ENCODE assay signal across 9 mouse cellular contexts in the genomic region with DNA sequence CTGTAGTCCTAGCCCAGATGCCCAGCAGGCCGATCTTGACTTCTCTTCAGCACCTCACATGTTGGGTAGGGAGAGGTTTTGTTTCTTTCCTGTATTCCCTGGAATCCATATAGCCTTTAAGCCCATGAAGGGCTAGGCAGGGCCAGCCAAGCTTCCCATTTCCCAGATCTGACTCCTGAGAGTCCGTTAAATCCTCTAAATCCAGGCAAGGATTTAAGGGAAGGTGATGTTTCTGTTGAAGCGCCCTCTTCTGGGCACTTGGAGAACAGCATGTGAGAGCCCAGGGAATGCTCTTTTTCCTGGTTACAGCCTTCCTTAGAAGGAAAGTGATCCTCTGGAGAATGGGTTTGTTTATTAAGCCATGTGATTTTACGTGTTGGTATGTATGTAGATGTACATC. TPM values are rescaled to one million over a fixed set of nuclear protein-coding genes. Genes with fewer than 3 reads are reported as not detected.
A peak's percentile ranks its signal among the peaks of the same experiment; 100 is the strongest.
DNase-seq lines count a peak whose midpoint lies in the region; TF ChIP-seq lines count a peak whose summit lies in the region.
"Had no signal": no experiment of that assay in that cellular context is flagged by ENCODE, and none has a peak within 500 bp of the region (broad histone marks: within the 10 kb centered on the region; RNA-seq: fewer than 3 reads in every experiment).

No protein-coding gene starts in this region.

- H3K4me3 ChIP-seq in heart, embryonic 10.5 days = no peak overlapping the region
- H3K4me3 ChIP-seq in bone marrow macrophage, adult 2 months (ENCODE audit: insufficient read depth, low read length) = no peak overlapping the region
- H3K4me3 ChIP-seq: neural tube, embryonic 13.5 days had no signal

- no peak for TF ChIP-seq POLR2A in bone marrow macrophage, adult 2 months (IDR thresholded peaks at IDR 0.05; ENCODE audit: borderline replicate concordance, low read depth, low read length)

- peak; percentile 97 for TF ChIP-seq CTCF in bone marrow macrophage, adult 2 months (IDR thresholded peaks at IDR 0.05; ENCODE audit: low read depth, low read length)

- 41% methylated on average over 4 of the region's 4 CpGs for WGBS in heart, embryonic 10.5 days

- no peak overlapping the region for H3K27ac ChIP-seq in heart, embryonic 10.5 days
- H3K27ac ChIP-seq in bone marrow macrophage, adult 2 months (ENCODE audit: insufficient read depth, low read depth, low read length) = no peak overlapping the region
- H3K27ac ChIP-seq: neural tube, embryonic 13.5 days had no signal

- H3K4me1 ChIP-seq in heart, embryonic 10.5 days = peaks cover 26% of the 10 kb centered on the region
- H3K4me1 ChIP-seq in bone marrow macrophage, adult 2 months (ENCODE audit: control insufficient read depth, insufficient read depth, low read length) = no peaks in the 10 kb centered on the region

- H3K9me3 ChIP-seq in heart, embryonic 10.5 days = no peaks in the 10 kb centered on the region
- H3K9me3 ChIP-seq: neural tube, embryonic 13.5 days had no signal

- H3K36me3 ChIP-seq in heart, embryonic 10.5 days = peaks cover 92% of the 10 kb centered on the region

- no peaks in the 10 kb centered on the region for H3K27me3 ChIP-seq in heart, embryonic 10.5 days (ENCODE audit: insufficient read depth, poor library complexity, severe bottlenecking)
- H3K27me3 ChIP-seq: neural tube, embryonic 13.5 days had no signal

- peak; percentile 53 to 87 for DNase-seq in heart, adult 18-20 months
- DNase-seq in heart, embryonic 10.5 days (ENCODE audit: low spot score) = no peak
- DNase-seq in testis, postnatal 10 days (ENCODE audit: low spot score) = peak; percentile 82
- DNase-seq in testis, postnatal 14 days (ENCODE audit: low spot score) = no peak
- DNase-seq in heart, postnatal 4 days = peak; percentile 79
- DNase-seq in lung, postnatal 4 days = peak; percentile 46 to 74
- no peak for DNase-seq in thymus, postnatal 0 days (ENCODE audit: low spot score)

RNA-seq across cellular contexts. Expression of gene Nynrin, which starts 13.2 kb away (rescaled TPM):
- 1 to 10 TPM; 7.2 to 7.4 TPM for total RNA-seq in heart, adult 18-20 months (2021)
- polyA plus RNA-seq in heart, embryonic 10.5 days (2016; fragmentation: Nextera tagmentation; extraction: Ambion mirVana) = 27.1 and 32.7 TPM in 2 replicates
- polyA plus RNA-seq in bone marrow macrophage, adult 2 months (2012; ENCODE audit: insufficient read depth, insufficient read length, missing spikeins) = 2.3 and 3.2 TPM in 2 replicates
- total RNA-seq in heart, postnatal 4 days (2021) = 10 to 100 TPM; 36.0 to 36.3 TPM
- polyA plus RNA-seq in thymus, postnatal 0 days (2015; fragmentation: Nextera tagmentation; extraction: Ambion mirVana) = 1.7 and 2.4 TPM in 2 replicates

RNA-seq across cellular contexts. Expression of gene Cbln3, which starts 17.2 kb away (rescaled TPM):
- not detected for total RNA-seq in heart, adult 18-20 months (2021)
- 0.12 and 0.30 TPM in 2 replicates for polyA plus RNA-seq in heart, embryonic 10.5 days (2016; fragmentation: Nextera tagmentation; extraction: Ambion mirVana)
- 0.16 TPM in 1 of 2 replicates, not detected in the other for polyA plus RNA-seq in bone marrow macrophage, adult 2 months (2012; ENCODE audit: insufficient read depth, insufficient read length, missing spikeins)
- under 1 TPM; 0.62 to 0.65 TPM for total RNA-seq in heart, postnatal 4 days (2021)
- polyA plus RNA-seq in thymus, postnatal 0 days (2015; fragmentation: Nextera tagmentation; extraction: Ambion mirVana) = 0.05 and 0.12 TPM in 2 replicates

RNA-seq across cellular contexts. Expression of gene Khnyn, which starts 17.8 kb away (rescaled TPM):
- total RNA-seq in heart, adult 18-20 months (2021) = 10 to 100 TPM in 1 of 2 experiments, 1 to 10 TPM in 1; 8.6 to 10.0 TPM
- 18.2 and 23.2 TPM in 2 replicates for polyA plus RNA-seq in heart, embryonic 10.5 days (2016; fragmentation: Nextera tagmentation; extraction: Ambion mirVana)
- 26.8 and 28.9 TPM in 2 replicates for polyA plus RNA-seq in bone marrow macrophage, adult 2 months (2012; ENCODE audit: insufficient read depth, insufficient read length, missing spikeins)
- 10 to 100 TPM; 11.6 to 12.0 TPM for total RNA-seq in heart, postnatal 4 days (2021)
- 8.5 and 9.8 TPM in 2 replicates for polyA plus RNA-seq in thymus, postnatal 0 days (2015; fragmentation: Nextera tagmentation; extraction: Ambion mirVana)

RNA-seq across cellular contexts. Expression of gene Sdr39u1, which starts 33.1 kb away (rescaled TPM):
- total RNA-seq in heart, adult 18-20 months (2021) = 100 to 1,000 TPM; 119 to 138 TPM
- 42.4 and 50.3 TPM in 2 replicates for polyA plus RNA-seq in heart, embryonic 10.5 days (2016; fragmentation: Nextera tagmentation; extraction: Ambion mirVana)
- 2.0 and 3.2 TPM in 2 replicates for polyA plus RNA-seq in bone marrow macrophage, adult 2 months (2012; ENCODE audit: insufficient read depth, insufficient read length, missing spikeins)
- 10 to 100 TPM; 57.0 to 61.3 TPM for total RNA-seq in heart, postnatal 4 days (2021)
- 72.5 and 74.8 TPM in 2 replicates for polyA plus RNA-seq in thymus, postnatal 0 days (2015; fragmentation: Nextera tagmentation; extraction: Ambion mirVana)

RNA-seq across cellular contexts. Expression of gene Nfatc4, which starts 44.0 kb away (rescaled TPM):
- total RNA-seq in heart, adult 18-20 months (2021) = 1 to 10 TPM; 2.5 to 4.0 TPM
- polyA plus RNA-seq in heart, embryonic 10.5 days (2016; fragmentation: Nextera tagmentation; extraction: Ambion mirVana) = 15.4 and 35.8 TPM in 2 replicates
- 0.36 and 0.99 TPM in 2 replicates for polyA plus RNA-seq in bone marrow macrophage, adult 2 months (2012; ENCODE audit: insufficient read depth, insufficient read length, missing spikeins)
- total RNA-seq in heart, postnatal 4 days (2021) = 10 to 100 TPM; 12.7 to 13.3 TPM
- polyA plus RNA-seq in thymus, postnatal 0 days (2015; fragmentation: Nextera tagmentation; extraction: Ambion mirVana) = 1.7 and 2.2 TPM in 2 replicates

Comparison
In these comparisons a context has a peak if more than half of its experiments do, and no peak if none do; other contexts are left out.
1. DNase-seq: peak in heart, adult 18-20 months (2 of 2), testis, postnatal 10 days (single experiment), heart, postnatal 4 days (single experiment) and lung, postnatal 4 days (2 of 2); none in heart, embryonic 10.5 days (single experiment), testis, postnatal 14 days (single experiment) and thymus, postnatal 0 days (single experiment).